Mouse (Mus musculus): ENCODE results near the gene Tmem262.
A peak's percentile ranks its signal among the peaks of the same experiment; 100 is the strongest.
"Not testable (repeated sequence)": the region's sequence is repeated elsewhere in the genome, so short reads cannot be mapped to it uniquely, and the experiment has no call there.

Tmem262 gene

GRCm38 (mm10) chr19:6079983-6080480 lies at the start of gene Tmem262:
Tmem262 (plus strand) TSS chr19:6080033.
- DNase-seq (ENCODE audit: low read depth, low spot score), result no peak

GRCm38 (mm10) chr19:6030520-6031280 lies 49.1 kb upstream of the Tmem262 start:
- no peak for DNase-seq (ENCODE audit: low read depth, low spot score)

GRCm38 (mm10) chr19:6035966-6036585 lies 43.8 kb upstream of the Tmem262 start:
- no peak for DNase-seq (ENCODE audit: low read depth, low spot score)

- DNase-seq (ENCODE audit: low read depth, low spot score), result no peak
Measured at GRCm38 (mm10) chr19:6037695-6038094, 42.1 kb upstream of the Tmem262 start.

- no peak for DNase-seq (ENCODE audit: low read depth, low spot score)
Measured at GRCm38 (mm10) chr19:6038326-6038725, 41.5 kb upstream of the Tmem262 start.

- no peak for DNase-seq (ENCODE audit: low read depth, low spot score)
Measured at GRCm38 (mm10) chr19:6040002-6040401, 39.8 kb upstream of the Tmem262 start.

- DNase-seq (ENCODE audit: low read depth, low spot score), result no peak
Measured at GRCm38 (mm10) chr19:6042293-6042692, 37.5 kb upstream of the Tmem262 start.

GRCm38 (mm10) chr19:6044102-6044501 lies 35.7 kb upstream of the Tmem262 start:
- DNase-seq (ENCODE audit: low read depth, low spot score), result not testable (repeated sequence)

GRCm38 (mm10) chr19:6045366-6046293 lies 34.2 kb upstream of the Tmem262 start:
- DNase-seq (ENCODE audit: low read depth, low spot score), result no peak

GRCm38 (mm10) chr19:6046294-6047153 lies 33.3 kb upstream of the Tmem262 start, which contains the start of gene Syvn1:
Syvn1 (plus strand) TSS chr19:6046576.
- DNase-seq (ENCODE audit: low read depth, low spot score), result peak; percentile 97

GRCm38 (mm10) chr19:6047154-6047898 lies 32.5 kb upstream of the Tmem262 start:
- no peak for DNase-seq (ENCODE audit: low read depth, low spot score)

GRCm38 (mm10) chr19:6047899-6048166 lies 32.0 kb upstream of the Tmem262 start:
- DNase-seq (ENCODE audit: low read depth, low spot score), result no peak

GRCm38 (mm10) chr19:6048681-6049410 lies 31.0 kb upstream of the Tmem262 start:
- no peak for DNase-seq (ENCODE audit: low read depth, low spot score)

- DNase-seq (ENCODE audit: low read depth, low spot score), result no peak
Measured at GRCm38 (mm10) chr19:6052516-6052915, 27.3 kb upstream of the Tmem262 start.

GRCm38 (mm10) chr19:6054296-6054695 lies 25.5 kb upstream of the Tmem262 start:
- DNase-seq (ENCODE audit: low read depth, low spot score), result no peak

- DNase-seq (ENCODE audit: low read depth, low spot score), result no peak
Measured at GRCm38 (mm10) chr19:6056696-6057095, 23.1 kb upstream of the Tmem262 start.

- DNase-seq (ENCODE audit: low read depth, low spot score), result peak; percentile 97
Measured at GRCm38 (mm10) chr19:6057313-6058096, 22.3 kb upstream of the Tmem262 start, which contains the start of the genes Mrpl49 and Fau. Mrpl49 (minus strand) TSS chr19:6057785. Fau (plus strand) TSS chr19:6057844.

- DNase-seq (ENCODE audit: low read depth, low spot score), result no peak
Measured at GRCm38 (mm10) chr19:6058513-6058912, 21.3 kb upstream of the Tmem262 start.

- DNase-seq (ENCODE audit: low read depth, low spot score), result no peak
Measured at GRCm38 (mm10) chr19:6058966-6059365, 20.9 kb upstream of the Tmem262 start.

Measured in telencephalon, adult 2 months (tissue).